Mouse (Mus musculus) MEL (cell line): ENCODE data around the gene Slc1a5. TPM values are rescaled to one million over a fixed set of nuclear protein-coding genes. Genes with fewer than 3 reads are reported as not detected.

Source experiments
- DNase-seq: peaks from one replicate; pipeline ENCODE4 v3.0.0; 2011; ENCODE audit warnings: low read depth, low spot score
- H3K27ac ChIP-seq: 2 replicates; pipeline ENCODE4 v1.5.1; 2012; ENCODE audit warnings: low read depth, mild to moderate bottlenecking, control low read depth, low read length, moderate library complexity; ENCODE audit not compliant: control insufficient read depth
- H3K27me3 ChIP-seq, 2 experiments: fragments of 150-350 bp in 1 of 2; sonication (generic) in 1 of 2; 2 replicates each; pipeline ENCODE4 v1.6.1; 2012; ENCODE audit warnings: low read length in 2 of 2, mild to moderate bottlenecking in 2 of 2, improper control_type of control experiment in 1 of 2, moderate library complexity in 1 of 2; ENCODE audit not compliant: insufficient read depth in 2 of 2, control insufficient read depth in 1 of 2
- H3K36me3 ChIP-seq, 2 experiments: 2 replicates each; pipeline ENCODE4 v1.6.1; 2012 to 2014; ENCODE audit warnings: low read length in 2 of 2, improper control_type of control experiment in 1 of 2, inconsistent platforms in 1 of 2, mild to moderate bottlenecking in 1 of 2; ENCODE audit not compliant: insufficient read depth in 2 of 2, control insufficient read depth in 1 of 2
- H3K4me1 ChIP-seq, 2 experiments: fragments of 150-350 bp in 1 of 2; sonication (generic) in 1 of 2; 2 replicates each; pipeline ENCODE4 v1.6.1; 2012; ENCODE audit warnings: low read length in 2 of 2, improper control_type of control experiment in 1 of 2, mild to moderate bottlenecking in 1 of 2; ENCODE audit not compliant: insufficient read depth in 2 of 2, control insufficient read depth in 1 of 2
- H3K4me3 ChIP-seq, 2 experiments: fragments of 150-350 bp in 1 of 2; sonication (generic) in 1 of 2; 2 replicates each; pipeline ENCODE4 v1.5.1; 2012; ENCODE audit warnings: low read depth in 2 of 2, low read length in 2 of 2, mild to moderate bottlenecking in 2 of 2, moderate library complexity in 2 of 2, control low read depth in 1 of 2, improper control_type of control experiment in 1 of 2; ENCODE audit not compliant: control insufficient read depth in 1 of 2, insufficient read depth in 1 of 2
- H3K79me2 ChIP-seq: 2 replicates; pipeline ENCODE4 v1.6.1; 2012; ENCODE audit warnings: mild to moderate bottlenecking, low read length, moderate library complexity; ENCODE audit not compliant: control insufficient read depth, poor library complexity, insufficient read depth
- H3K9ac ChIP-seq: 2 replicates; pipeline ENCODE4 v1.6.1; 2012; ENCODE audit warnings: low read depth, mild to moderate bottlenecking, control low read depth, low read length, moderate library complexity; ENCODE audit not compliant: control insufficient read depth, poor library complexity, severe bottlenecking
- H3K9me3 ChIP-seq: fragments of 150-350 bp; sonication (generic); replicated peaks from 2 replicates; pipeline ENCODE4 v1.6.1; 2012; ENCODE audit warnings: mild to moderate bottlenecking, low read length, improper control_type of control experiment, moderate library complexity; ENCODE audit not compliant: insufficient read depth
- BHLHE40 ChIP-seq: IDR thresholded peaks from 2 replicates; pipeline ENCODE4 v1.6.1; 2012; ENCODE audit warnings: low read depth, mild to moderate bottlenecking, inconsistent platforms, low read length, improper control_type of control experiment, borderline replicate concordance
- CHD1 ChIP-seq: IDR thresholded peaks from 2 replicates; pipeline ENCODE4 v1.6.1; 2012; ENCODE audit warnings: low read depth, mild to moderate bottlenecking, inconsistent platforms, low read length, improper control_type of control experiment
- ELF1 ChIP-seq: IDR thresholded peaks from 2 replicates; pipeline ENCODE4 v1.6.1; 2014; ENCODE audit warnings: low read depth, mild to moderate bottlenecking, inconsistent platforms, low read length, improper control_type of control experiment, moderate library complexity
- GABPA ChIP-seq: IDR thresholded peaks from 2 replicates; pipeline ENCODE4 v1.6.1; 2012; ENCODE audit warnings: low read depth, mild to moderate bottlenecking, inconsistent platforms, low read length, improper control_type of control experiment, moderate library complexity
- GATA1 ChIP-seq: IDR thresholded peaks from 2 replicates; pipeline ENCODE4 v1.6.1; 2011; ENCODE audit warnings: low read depth, low read length, improper control_type of control experiment
- KAT2A ChIP-seq: conservative IDR thresholded peaks from 2 replicates; pipeline ENCODE4 v1.6.1; 2012; ENCODE audit warnings: low read depth, low read length, improper control_type of control experiment, inconsistent platforms
- MAFK ChIP-seq: IDR thresholded peaks from 2 replicates; pipeline ENCODE4 v1.6.1; 2011; ENCODE audit warnings: low read depth, mild to moderate bottlenecking, low read length, improper control_type of control experiment, borderline replicate concordance
- MAZ ChIP-seq: IDR thresholded peaks from 2 replicates; pipeline ENCODE4 v1.6.1; 2012; ENCODE audit warnings: low read depth, mild to moderate bottlenecking, inconsistent platforms, low read length, improper control_type of control experiment
- MEF2A ChIP-seq: IDR thresholded peaks from 2 replicates; pipeline ENCODE4 v1.6.1; 2014; ENCODE audit warnings: low read depth, mild to moderate bottlenecking, inconsistent platforms, low read length, improper control_type of control experiment; ENCODE audit not compliant: poor library complexity, insufficient replicate concordance, severe bottlenecking; ENCODE audit errors: extremely low read depth
- MXI1 ChIP-seq: IDR thresholded peaks from 2 replicates; pipeline ENCODE4 v1.6.1; 2011; ENCODE audit warnings: mild to moderate bottlenecking, low read depth, low read length, improper control_type of control experiment
- MYB ChIP-seq: IDR thresholded peaks from 2 replicates; pipeline ENCODE4 v1.6.1; 2011; ENCODE audit warnings: mild to moderate bottlenecking, low read depth, low read length, improper control_type of control experiment
- MYC ChIP-seq: IDR thresholded peaks from 2 replicates; pipeline ENCODE4 v1.6.1; 2011; ENCODE audit warnings: low read depth, mild to moderate bottlenecking, low read length, improper control_type of control experiment, moderate library complexity
- POLR2A ChIP-seq, 2 experiments: IDR thresholded peaks; 2 replicates each; pipeline ENCODE4 v1.6.1; 2011 to 2012; ENCODE audit warnings: low read length in 2 of 2, mild to moderate bottlenecking in 2 of 2, control low read depth in 1 of 2, improper control_type of control experiment in 1 of 2, low read depth in 1 of 2, moderate library complexity in 1 of 2; ENCODE audit not compliant: control insufficient read depth in 1 of 2, insufficient read depth in 1 of 2, poor library complexity in 1 of 2
- RAD21 ChIP-seq: IDR thresholded peaks from 2 replicates; pipeline ENCODE4 v1.6.1; 2011; ENCODE audit warnings: mild to moderate bottlenecking, low read depth, low read length, improper control_type of control experiment
- RCOR1 ChIP-seq: IDR thresholded peaks from 2 replicates; pipeline ENCODE4 v1.6.1; 2012; ENCODE audit warnings: low read depth, mild to moderate bottlenecking, inconsistent platforms, low read length, improper control_type of control experiment
- TAL1 ChIP-seq: IDR thresholded peaks from 2 replicates; pipeline ENCODE4 v1.6.1; 2012; ENCODE audit warnings: mild to moderate bottlenecking, inconsistent platforms, low read length, moderate library complexity, mixed read lengths
- TBP ChIP-seq: IDR thresholded peaks from 2 replicates; pipeline ENCODE4 v1.8.0; 2011; ENCODE audit warnings: low read depth, low read length, improper control_type of control experiment
- UBTF ChIP-seq: IDR thresholded peaks from 2 replicates; pipeline ENCODE4 v1.6.1; 2012; ENCODE audit warnings: low read depth, mild to moderate bottlenecking, inconsistent platforms, low read length, improper control_type of control experiment, moderate library complexity, borderline replicate concordance; ENCODE audit not compliant: insufficient read depth
- USF1 ChIP-seq: IDR thresholded peaks from 2 replicates; pipeline ENCODE4 v1.6.1; 2014; ENCODE audit warnings: low read depth, mild to moderate bottlenecking, inconsistent platforms, low read length, improper control_type of control experiment, moderate library complexity
- ZMIZ1 ChIP-seq: IDR thresholded peaks from 2 replicates; pipeline ENCODE4 v1.6.1; 2012; ENCODE audit warnings: low read depth, mild to moderate bottlenecking, inconsistent platforms, low read length, improper control_type of control experiment, moderate library complexity
- ZNF384 ChIP-seq: IDR thresholded peaks from 2 replicates; pipeline ENCODE4 v1.6.1; 2012; ENCODE audit warnings: low read depth, mild to moderate bottlenecking, inconsistent platforms, low read length, improper control_type of control experiment
- polyA plus RNA-seq, 2 experiments: library from polyadenylated mRNA; stranded (reverse) in 1 of 2; unstranded in 1 of 2; fragments of >175 nt in 1 of 2; fragments of >200 nt in 1 of 2; gene quantifications; 2 replicates each; pipeline versions ENCODE4 v1.2.1 to v1.2.4; 2012; ENCODE audit warnings: low replicate concordance in 2 of 2, low read depth in 1 of 2; ENCODE audit not compliant: insufficient read length in 2 of 2, insufficient read depth in 1 of 2, missing spikeins in 1 of 2
- total RNA-seq: library from RNA; depleted of rRNA; stranded (reverse); fragments of 300-350 nt; gene quantifications from 2 replicates; pipeline ENCODE4 v1.2.3, GENCODE M21; 2012

Gene Slc1a5
- total and polyA plus RNA-seq, 3 experiments: 72.0 to 180 TPM; not detected in 1

GRCm38 (mm10) chr7:16793010-16793725 is 12.0 kb downstream of the Slc1a5 start:
- Histone ChIP-seq H3K27ac (no peak overlapping the region), H3K79me2 (0 out of 2 replicates have a peak, but pooled peaks cover 2% of the 10 kb centered on the region), H3K4me1 (no peaks in the 10 kb centered on the region), H3K4me3 (no peak overlapping the region), H3K27me3 (no peaks in the 10 kb centered on the region), H3K9me3 (no peaks in the 10 kb centered on the region), H3K9ac (no peak overlapping the region), H3K36me3 (peaks cover 0 to 9% of the 10 kb centered on the region in 2 experiments; a peak in 1 of 4 replicates)
- no peak for DNase-seq
- TF ChIP-seq RCOR1 (no peak), MYC (no peak), CHD1 (no peak), USF1 (no peak), BHLHE40 (no peak), POLR2A (IDR thresholded peaks at IDR 0.05; ENCODE audit: control insufficient read depth in 1 of 2, insufficient read depth in 1 of 2, low read depth in 1 of 2, low read length in 2 of 2, poor library complexity in 1 of 2) (peak in 1 of 2 experiments; percentile 20; a peak in 1 of 4 replicates), ZNF384 (no peak), TAL1 (no peak)

GRCm38 (mm10) chr7:16794886-16795285 is 13.7 kb downstream of the Slc1a5 start:
- Histone ChIP-seq H3K4me1 (no peaks in the 10 kb centered on the region), H3K27ac (no peak overlapping the region), H3K27me3 (no peaks in the 10 kb centered on the region), H3K4me3 (no peak overlapping the region), H3K9me3 (no peaks in the 10 kb centered on the region), H3K36me3 (peaks cover 0 to 5% of the 10 kb centered on the region in 2 experiments; a peak in 1 of 4 replicates), H3K9ac (no peak overlapping the region), H3K79me2 (0 out of 2 replicates have a peak, but pooled peaks cover 2% of the 10 kb centered on the region)
- no peak for TF ChIP-seq ZMIZ1
- TF ChIP-seq GABPA: no peak
- no peak for TF ChIP-seq MEF2A
- no peak for TF ChIP-seq MAFK
- TF ChIP-seq ZNF384: no peak
- TF ChIP-seq RAD21: no peak
- TF ChIP-seq UBTF: no peak
- TF ChIP-seq GATA1: no peak
- no peak for TF ChIP-seq KAT2A
- no peak for TF ChIP-seq MYC
- no peak for TF ChIP-seq TBP
- TF ChIP-seq MYB: no peak
- no peak for TF ChIP-seq MAZ
- no peak for TF ChIP-seq MXI1
- TF ChIP-seq ELF1: no peak
- DNase-seq: no peak
